In the genomic region with DNA sequence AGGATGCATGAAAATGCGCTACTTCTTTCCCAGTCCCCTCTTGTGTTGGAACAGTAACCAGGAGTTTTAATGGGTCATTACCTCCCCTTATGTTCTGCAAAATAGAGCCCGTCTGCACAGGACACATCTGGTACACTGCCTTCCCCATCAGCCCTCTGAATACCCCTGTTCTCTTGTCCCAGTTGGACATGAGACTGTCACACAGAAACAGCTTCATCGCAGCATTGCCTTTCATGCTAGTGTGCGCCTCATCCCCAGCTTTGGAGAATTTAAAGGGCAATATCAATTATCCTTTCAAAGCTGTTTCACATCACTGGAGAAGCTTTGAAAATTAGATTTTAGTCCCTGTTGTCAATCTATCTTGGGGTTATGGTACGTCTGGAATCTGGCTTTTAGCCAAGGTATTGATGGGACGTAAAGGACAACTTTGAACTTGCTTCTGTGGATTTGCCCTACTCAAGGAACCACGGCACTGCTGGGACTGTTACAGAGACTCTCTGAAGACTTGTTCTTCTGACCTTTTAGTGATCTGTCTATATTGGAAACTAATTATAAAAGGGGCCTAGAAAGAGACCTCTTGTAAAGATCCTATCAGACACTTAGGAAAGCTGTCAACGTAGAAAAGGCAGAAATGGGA, we compare ENCODE assay signal across 21 mouse cellular contexts.
DNase-seq lines count a peak whose midpoint lies in the region; ATAC-seq lines count a peak whose summit lies in the region.
"Had no signal": no experiment of that assay in that cellular context is flagged by ENCODE, and none has a peak within 500 bp of the region (broad histone marks: within the 10 kb centered on the region; RNA-seq: fewer than 3 reads in every experiment).

No protein-coding gene starts in this region.

- H3K27ac ChIP-seq in forebrain, embryonic 16.5 days (ENCODE audit: low read length) = no peak overlapping the region
- H3K27ac ChIP-seq in forebrain, embryonic 10.5 days = no peak overlapping the region
- no peak overlapping the region for H3K27ac ChIP-seq in hindbrain, embryonic 12.5 days
- no peak overlapping the region for H3K27ac ChIP-seq in hindbrain, embryonic 16.5 days (ENCODE audit: low read depth, low read length)
- H3K27ac ChIP-seq in midbrain, embryonic 16.5 days (ENCODE audit: low read length) = peak overlapping the region; percentile 33; the same call in 1 of the 2 replicates
- H3K27ac ChIP-seq: embryonic facial prominence, embryonic 15.5 days; heart, adult 2 months; heart, embryonic 13.5 days; macrophage; stomach, postnatal 0 days had no signal

- H3K9ac ChIP-seq in forebrain, embryonic 16.5 days (replicated peaks; ENCODE audit: low read depth, low read length) = no peak overlapping the region
- no peak overlapping the region for H3K9ac ChIP-seq in hindbrain, embryonic 12.5 days
- H3K9ac ChIP-seq in hindbrain, embryonic 16.5 days (ENCODE audit: low read depth, low read length) = no peak overlapping the region
- H3K9ac ChIP-seq in midbrain, embryonic 16.5 days (ENCODE audit: low read depth, low read length) = no peak overlapping the region
- H3K9ac ChIP-seq: embryonic facial prominence, embryonic 15.5 days; heart, embryonic 13.5 days had no signal

- WGBS in forebrain, embryonic 16.5 days = 75% methylated on average over 8 of the region's 8 CpGs
- 86% methylated on average over 8 of the region's 8 CpGs for WGBS in forebrain, embryonic 10.5 days
- 68% methylated on average over 8 of the region's 8 CpGs for WGBS in hindbrain, embryonic 12.5 days
- WGBS in hindbrain, embryonic 16.5 days = 58% methylated on average over 8 of the region's 8 CpGs
- WGBS in midbrain, embryonic 16.5 days = 56% methylated on average over 8 of the region's 8 CpGs

- H3K4me1 ChIP-seq in forebrain, embryonic 16.5 days (replicated peaks; ENCODE audit: control insufficient read depth, insufficient read depth, low read length) = no peaks in the 10 kb centered on the region
- no peaks in the 10 kb centered on the region for H3K4me1 ChIP-seq in forebrain, embryonic 10.5 days
- H3K4me1 ChIP-seq in hindbrain, embryonic 12.5 days = no peaks in the 10 kb centered on the region
- no peaks in the 10 kb centered on the region for H3K4me1 ChIP-seq in hindbrain, embryonic 16.5 days (ENCODE audit: control insufficient read depth, insufficient read depth, low read depth, low read length)
- H3K4me1 ChIP-seq in midbrain, embryonic 16.5 days (ENCODE audit: control insufficient read depth, insufficient read depth, low read length) = no peaks in the 10 kb centered on the region
- H3K4me1 ChIP-seq: embryonic facial prominence, embryonic 15.5 days; heart, embryonic 13.5 days had no signal

- no peaks in the 10 kb centered on the region for H3K36me3 ChIP-seq in forebrain, embryonic 16.5 days (ENCODE audit: control insufficient read depth, insufficient read depth)
- H3K36me3 ChIP-seq in forebrain, embryonic 10.5 days (replicated peaks) = no peaks in the 10 kb centered on the region
- H3K36me3 ChIP-seq in hindbrain, embryonic 12.5 days = no peaks in the 10 kb centered on the region
- no peaks in the 10 kb centered on the region for H3K36me3 ChIP-seq in hindbrain, embryonic 16.5 days (ENCODE audit: control insufficient read depth, insufficient read depth, low read length)
- no peaks in the 10 kb centered on the region for H3K36me3 ChIP-seq in midbrain, embryonic 16.5 days (ENCODE audit: control insufficient read depth, insufficient read depth, low read length)
- H3K36me3 ChIP-seq: embryonic facial prominence, embryonic 15.5 days; heart, embryonic 13.5 days had no signal

- DNase-seq in forebrain, embryonic 10.5 days (ENCODE audit: extremely low spot score, low spot score) = no peak
- no peak for DNase-seq in left cerebral cortex, adult 9 months (ENCODE audit: low spot score in 2 of 2)
- no peak for DNase-seq in right cerebral cortex, adult 18-20 months
- no peak for DNase-seq in frontal cortex, postnatal 36 days (ENCODE audit: low spot score in 2 of 2)
- DNase-seq: adrenal gland, postnatal 25 days; cerebellum, adult 9-11 months; gastrocnemius, postnatal 14 days; heart, adult 2 months; kidney, adult 8-10 months; kidney, postnatal 14 days; right cerebral cortex, postnatal 4 days; thymus, adult 2 months had no signal

- no peaks in the 10 kb centered on the region for H3K9me3 ChIP-seq in forebrain, embryonic 16.5 days (ENCODE audit: control insufficient read depth, low read length)
- H3K9me3 ChIP-seq in forebrain, embryonic 10.5 days = no peaks in the 10 kb centered on the region
- no peaks in the 10 kb centered on the region for H3K9me3 ChIP-seq in hindbrain, embryonic 12.5 days (replicated peaks)
- H3K9me3 ChIP-seq in hindbrain, embryonic 16.5 days (ENCODE audit: control insufficient read depth, low read length) = no peaks in the 10 kb centered on the region
- H3K9me3 ChIP-seq in midbrain, embryonic 16.5 days (replicated peaks; ENCODE audit: control insufficient read depth, low read length, poor library complexity, severe bottlenecking) = peaks cover 3% of the 10 kb centered on the region; the same call in 1 of the 2 replicates
- H3K9me3 ChIP-seq: embryonic facial prominence, embryonic 15.5 days; heart, embryonic 13.5 days had no signal

- peak; percentile 36; the same call in 1 of the 2 replicates for ATAC-seq in forebrain, embryonic 16.5 days
- peak; percentile 73 for ATAC-seq in hindbrain, embryonic 12.5 days (ENCODE audit: low FRiP score)
- ATAC-seq in hindbrain, embryonic 16.5 days = peak; percentile 85
- peak; percentile 68 for ATAC-seq in midbrain, embryonic 16.5 days
- ATAC-seq: inflammation-experienced regulatory T-cells, adult 6 months had no signal

- H3K4me2 ChIP-seq in forebrain, embryonic 16.5 days (ENCODE audit: low read length) = no peak overlapping the region
- no peak overlapping the region for H3K4me2 ChIP-seq in hindbrain, embryonic 12.5 days (replicated peaks)
- H3K4me2 ChIP-seq in hindbrain, embryonic 16.5 days (ENCODE audit: low read length) = no peak overlapping the region
- no peak overlapping the region for H3K4me2 ChIP-seq in midbrain, embryonic 16.5 days (ENCODE audit: low read length)
- H3K4me2 ChIP-seq: embryonic facial prominence, embryonic 15.5 days; heart, embryonic 13.5 days had no signal

- no peaks in the 10 kb centered on the region for H3K27me3 ChIP-seq in forebrain, embryonic 16.5 days (replicated peaks; ENCODE audit: control insufficient read depth, insufficient read depth, low read length)
- H3K27me3 ChIP-seq in forebrain, embryonic 10.5 days (ENCODE audit: poor library complexity, severe bottlenecking) = no peaks in the 10 kb centered on the region
- no peaks in the 10 kb centered on the region for H3K27me3 ChIP-seq in hindbrain, embryonic 12.5 days
- no peaks in the 10 kb centered on the region for H3K27me3 ChIP-seq in hindbrain, embryonic 16.5 days (replicated peaks; ENCODE audit: control insufficient read depth, insufficient read depth, low read length)
- H3K27me3 ChIP-seq in midbrain, embryonic 16.5 days (ENCODE audit: control insufficient read depth, insufficient read depth, low read depth, low read length) = no peaks in the 10 kb centered on the region
- H3K27me3 ChIP-seq: embryonic facial prominence, embryonic 15.5 days; heart, embryonic 13.5 days had no signal

- no peak overlapping the region for H3K4me3 ChIP-seq in forebrain, embryonic 16.5 days (replicated peaks; ENCODE audit: low read length)
- no peak overlapping the region for H3K4me3 ChIP-seq in forebrain, embryonic 10.5 days
- no peak overlapping the region for H3K4me3 ChIP-seq in hindbrain, embryonic 12.5 days
- H3K4me3 ChIP-seq in hindbrain, embryonic 16.5 days (ENCODE audit: low read length) = no peak overlapping the region
- no peak overlapping the region for H3K4me3 ChIP-seq in midbrain, embryonic 16.5 days (ENCODE audit: low read depth, low read length)
- H3K4me3 ChIP-seq: embryonic facial prominence, embryonic 15.5 days; heart, adult 2 months; heart, embryonic 13.5 days had no signal
